Mouse (Mus musculus) liver, embryonic 14.5 days (tissue): ENCODE measurements at regions not wholly inside any gene's neighbourhood (a gene's known extent, or its start where the extent isn't known, plus 50 kb on each side); places are given as distances from the start of the nearest gene placed in this dataset.

Experiments
- ATAC-seq: fragments of 200-750 bp; cut with Nextera tagmentation; 2 replicates; pipeline ENCODE4 v1.8.0; 2017; ENCODE audit warnings: moderate number of reproducible peaks, mild to moderate bottlenecking, moderate library complexity; ENCODE audit not compliant: insufficient read depth
- DNase-seq, 3 experiments: peaks; one replicate each; pipeline ENCODE4 v3.0.0-alpha.2; 2012 to 2013; ENCODE audit warnings: low read depth in 3 of 3, low spot score in 3 of 3
- H3K27ac ChIP-seq: fragments of 300-500 bp; sonication (generic); 2 replicates; pipeline ENCODE4 v1.5.1; 2014; ENCODE audit warnings: moderate library complexity, mild to moderate bottlenecking, control low read depth, inconsistent platforms
- H3K27me3 ChIP-seq: fragments of 300-500 bp; sonication (generic); 2 replicates; pipeline ENCODE4 v1.6.1; 2014; ENCODE audit warnings: mild to moderate bottlenecking, low read length, moderate library complexity; ENCODE audit not compliant: control insufficient read depth, insufficient read depth
- H3K36me3 ChIP-seq: fragments of 300-500 bp; sonication (generic); replicated peaks from 2 replicates; pipeline ENCODE4 v1.6.1; 2014; ENCODE audit warnings: low read depth; ENCODE audit not compliant: control insufficient read depth, insufficient read depth
- H3K4me1 ChIP-seq, 2 experiments: fragments of 200-500 bp in 1 of 2; fragments of 300-500 bp in 1 of 2; sonication (generic) in 1 of 2; replicated peaks; 2 replicates each; pipeline ENCODE4 v1.6.1; 2012 to 2014; ENCODE audit warnings: antibody characterized with exemption in 1 of 2, inconsistent platforms in 1 of 2, low read length in 1 of 2; ENCODE audit not compliant: control insufficient read depth in 2 of 2, insufficient read depth in 2 of 2
- H3K4me2 ChIP-seq: fragments of 300-500 bp; sonication (generic); 2 replicates; pipeline ENCODE4 v1.6.1; 2014; ENCODE audit warnings: low read depth, mild to moderate bottlenecking, control low read depth, moderate library complexity
- H3K4me3 ChIP-seq, 2 experiments: fragments of 200-500 bp in 1 of 2; fragments of 300-500 bp in 1 of 2; sonication (generic) in 1 of 2; 2 replicates each; pipeline ENCODE4 v1.5.1; 2012 to 2014; ENCODE audit warnings: low read depth in 2 of 2, low read length in 2 of 2, mild to moderate bottlenecking in 2 of 2, control low read depth in 1 of 2, inconsistent platforms in 1 of 2, moderate library complexity in 1 of 2; ENCODE audit not compliant: insufficient read depth in 1 of 2
- H3K9ac ChIP-seq: fragments of 300-500 bp; sonication (generic); replicated peaks from 2 replicates; pipeline ENCODE4 v1.6.1; 2014; ENCODE audit warnings: mild to moderate bottlenecking, control low read depth, moderate library complexity
- H3K9me3 ChIP-seq: fragments of 300-500 bp; sonication (generic); 2 replicates; pipeline ENCODE4 v1.6.1; 2016; ENCODE audit warnings: low read length, mixed read lengths; ENCODE audit not compliant: control insufficient read depth
- CTCF ChIP-seq: IDR thresholded peaks from 2 replicates; pipeline ENCODE4 v1.5.1; 2016; ENCODE audit warnings: antibody characterized with exemption, low read depth, control low read depth
- EP300 ChIP-seq: IDR thresholded peaks from 2 replicates; pipeline ENCODE4 v1.6.1; 2016; ENCODE audit warnings: antibody characterized with exemption, low read depth
- WGBS: fragments of 180-500 bp; shearing (Covaris S2); extraction: QIAGEN DNeasy Blood & Tissue Kit; methylation state at CpG from one replicate; pipeline ENCODE4 v1.1.7; 2014; ENCODE audit not compliant: insufficient replicate concordance; 5-methylcytosine and 5-hydroxymethylcytosine counted together

DNA sequence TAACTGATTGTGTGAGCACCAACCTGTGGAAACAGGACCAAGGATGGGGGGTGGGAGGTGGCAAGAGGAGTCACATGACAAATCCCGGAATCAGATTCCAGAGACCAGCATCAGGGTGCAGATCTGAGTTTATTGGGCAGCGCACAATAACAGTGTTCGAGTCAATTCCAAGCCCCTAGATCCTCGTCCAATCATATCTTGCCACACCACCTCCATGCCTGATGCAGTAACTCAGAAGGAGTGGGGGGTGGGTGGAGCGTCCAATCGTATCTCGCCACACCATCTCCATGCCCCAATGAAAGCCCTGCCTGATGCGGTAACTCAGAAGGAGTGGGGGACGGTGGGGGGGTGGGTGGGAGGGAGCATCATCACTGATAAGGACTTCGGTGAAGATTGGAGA, 62.8 kb downstream of the Hes1 start:
- no peak for TF ChIP-seq EP300
- no peak for TF ChIP-seq CTCF
- ATAC-seq: no peak
- no peak for DNase-seq
- Histone ChIP-seq H3K27me3 (peaks cover 5% of the 10 kb centered on the region), H3K27ac (no peak overlapping the region), H3K9ac (no peak overlapping the region), H3K36me3 (no peaks in the 10 kb centered on the region), H3K4me3 (no peak overlapping the region), H3K9me3 (no peaks in the 10 kb centered on the region), H3K4me2 (no peak overlapping the region), H3K4me1 (0 out of 4 replicates have a peak, but pooled peaks cover 0 to 3% of the 10 kb centered on the region in 2 experiments)
- WGBS: 72% methylated on average over 10 of the region's 10 CpGs

DNA sequence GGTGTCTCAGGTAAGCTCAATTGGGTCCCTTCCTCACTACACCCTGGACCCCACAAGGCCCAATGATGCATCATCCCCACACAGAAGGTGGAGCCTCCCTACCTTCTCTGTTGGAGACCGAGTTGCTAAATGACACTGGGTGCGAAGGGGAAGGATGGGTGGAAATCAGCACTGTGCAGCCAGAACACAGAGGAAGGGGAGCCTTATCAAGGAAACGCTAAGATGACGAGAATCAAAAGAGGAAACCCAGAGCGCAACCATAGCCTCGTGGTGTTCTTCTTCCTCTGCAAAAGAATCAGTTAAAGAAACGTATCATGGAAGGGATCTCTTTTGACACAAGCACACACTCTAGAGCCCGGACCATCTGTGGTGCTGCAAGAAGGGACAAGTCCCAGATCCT, 64.6 kb downstream of the Hes1 start:
- Histone ChIP-seq H3K27ac (no peak overlapping the region), H3K9me3 (no peaks in the 10 kb centered on the region), H3K27me3 (no peaks in the 10 kb centered on the region; the same call in 1 of the 2 replicates), H3K4me2 (no peak overlapping the region), H3K4me3 (no peak overlapping the region), H3K9ac (no peak overlapping the region), H3K36me3 (no peaks in the 10 kb centered on the region), H3K4me1 (no peaks in the 10 kb centered on the region)
- WGBS: 19% methylated on average over 8 of the region's 8 CpGs
- TF ChIP-seq EP300 (no peak), CTCF (no peak)
- ATAC-seq (no peak), DNase-seq (no peak)

DNA sequence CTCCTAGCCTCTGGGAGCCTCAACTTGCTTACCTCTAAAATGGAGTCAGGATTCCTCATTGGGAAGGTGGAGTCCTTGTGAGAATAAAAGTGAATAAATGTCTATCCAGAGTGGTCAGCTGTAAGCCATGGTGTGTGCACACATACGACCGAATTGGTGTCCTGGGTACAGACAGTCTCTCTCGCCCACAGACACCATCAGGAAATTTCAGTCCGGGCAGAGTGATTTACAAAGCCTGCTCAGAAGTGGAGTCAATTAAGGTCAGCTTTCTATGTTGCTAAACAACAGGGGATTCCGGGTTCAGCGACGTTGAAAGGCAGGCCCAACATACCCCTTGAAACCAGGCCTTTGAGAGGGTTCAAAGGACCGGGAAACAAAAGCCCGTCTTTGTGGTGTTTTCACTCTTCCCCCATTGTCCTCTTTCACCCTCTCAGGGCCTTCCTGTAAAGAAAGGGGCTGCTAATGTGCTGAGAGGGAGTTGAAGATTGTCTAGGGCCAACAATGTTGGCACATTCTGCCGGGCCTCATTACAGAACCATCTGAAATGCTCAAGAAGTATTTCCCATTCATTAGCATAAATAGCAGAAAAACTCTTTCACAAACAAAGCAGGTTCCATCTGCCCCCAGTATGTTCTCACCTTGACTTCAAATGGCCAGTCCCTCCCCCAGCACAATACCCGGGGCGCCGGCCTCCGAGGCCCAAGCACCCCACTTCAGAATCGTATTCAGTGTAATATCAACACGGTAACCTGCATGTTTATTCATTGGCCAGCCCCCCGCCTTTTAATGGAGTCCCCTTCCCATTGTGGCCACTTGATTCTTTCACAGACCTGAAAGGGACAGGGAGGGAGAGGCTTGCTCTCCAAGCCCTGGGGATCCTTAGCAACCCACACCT, 65.3 kb downstream of the Hes1 start:
- H3K4me3 ChIP-seq: no peak overlapping the region
- no peak for TF ChIP-seq CTCF
- no peak for TF ChIP-seq EP300
- H3K36me3 ChIP-seq: no peaks in the 10 kb centered on the region
- peaks cover 0 to 5% of the 10 kb centered on the region in 2 experiments; a peak in 1 of 4 replicates for H3K4me1 ChIP-seq
- DNase-seq: no peak
- H3K9me3 ChIP-seq: no peaks in the 10 kb centered on the region
- WGBS: 53% methylated on average over 17 of the region's 17 CpGs
- H3K27me3 ChIP-seq: no peaks in the 10 kb centered on the region
- no peak overlapping the region for H3K9ac ChIP-seq
- H3K4me2 ChIP-seq: no peak overlapping the region
- H3K27ac ChIP-seq: no peak overlapping the region
- ATAC-seq: no peak

DNA sequence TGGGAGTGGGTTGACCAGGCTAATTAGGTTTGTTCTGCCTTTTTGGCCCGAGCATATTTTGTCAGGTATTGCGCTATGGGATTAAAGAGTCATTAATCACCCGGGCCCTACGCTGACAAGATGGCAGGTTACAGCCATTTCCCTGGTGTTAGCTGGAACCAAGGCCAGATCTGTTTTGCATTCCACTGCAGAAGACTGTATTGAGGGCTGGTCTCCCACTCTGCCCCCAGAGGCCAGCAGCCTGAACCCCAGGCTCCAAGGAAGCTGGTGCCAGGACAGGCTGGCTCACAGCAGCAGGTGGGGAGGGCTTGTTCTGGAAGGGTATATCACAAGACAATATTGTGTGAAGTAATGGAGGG, 65.9 kb downstream of the Hes1 start:
- H3K9ac ChIP-seq: no peak overlapping the region
- ATAC-seq (no peak), DNase-seq (no peak)
- H3K27me3 ChIP-seq: no peaks in the 10 kb centered on the region
- WGBS: 72% methylated on average over 4 of the region's 4 CpGs
- H3K4me3 ChIP-seq: no peak overlapping the region
- no peak overlapping the region for H3K4me2 ChIP-seq
- H3K36me3 ChIP-seq: no peaks in the 10 kb centered on the region
- no peak for TF ChIP-seq EP300
- TF ChIP-seq CTCF: no peak
- H3K4me1 ChIP-seq: peaks cover 0 to 7% of the 10 kb centered on the region in 2 experiments; a peak in 1 of 4 replicates
- no peak overlapping the region for H3K27ac ChIP-seq
- no peaks in the 10 kb centered on the region for H3K9me3 ChIP-seq

DNA sequence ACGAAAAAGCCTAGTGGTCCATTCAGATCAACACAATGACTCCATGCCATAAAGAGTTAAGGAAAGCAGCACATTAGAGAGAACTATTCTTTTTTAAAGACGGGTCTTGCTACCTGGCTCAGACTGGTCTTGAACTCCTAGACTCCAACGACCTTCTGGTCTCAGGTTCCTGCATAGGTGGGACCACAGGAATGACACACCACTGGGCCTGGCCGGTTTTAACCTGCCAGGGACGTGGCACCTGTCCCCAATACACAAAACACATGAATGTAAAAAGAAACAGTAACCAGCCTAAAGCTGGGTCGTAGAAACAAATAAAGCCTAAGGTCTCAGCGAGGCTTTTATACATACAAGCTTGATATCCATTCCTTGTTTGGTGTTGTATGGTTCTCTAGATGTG, 67.9 kb downstream of the Hes1 start:
- Histone ChIP-seq H3K4me1 (peaks cover 0 to 7% of the 10 kb centered on the region in 2 experiments; a peak in 1 of 4 replicates), H3K27ac (no peak overlapping the region), H3K27me3 (no peaks in the 10 kb centered on the region), H3K9ac (no peak overlapping the region), H3K4me3 (no peak overlapping the region), H3K36me3 (no peaks in the 10 kb centered on the region), H3K4me2 (no peak overlapping the region), H3K9me3 (no peaks in the 10 kb centered on the region)
- DNase-seq: no peak
- no peak for TF ChIP-seq CTCF
- TF ChIP-seq EP300: no peak
- WGBS: 42% methylated on average over 7 of the region's 7 CpGs
- ATAC-seq: no peak
